Mouse (Mus musculus): ENCODE data around the gene Atp6v1fnb. TPM values are rescaled to one million over a fixed set of nuclear protein-coding genes. Genes with fewer than 3 reads are reported as not detected.
A peak's percentile ranks its signal among the peaks of the same experiment; 100 is the strongest.

The Atp6v1fnb gene
- polyA plus RNA-seq, 1 experiment from 2014 or later: 0.20 TPM

GRCm38 (mm10) chr6:29482691-29483090 is 11.5 kb downstream of the Atp6v1fnb start:
- Histone ChIP-seq H3K4me1 (ENCODE audit: control insufficient read depth, insufficient read depth, low read length) (peaks cover 3% of the 10 kb centered on the region; the same call in 1 of the 2 replicates), H3K27me3 (ENCODE audit: control insufficient read depth, insufficient read depth, low read length) (peaks cover 6% of the 10 kb centered on the region; the same call in 1 of the 2 replicates), H3K9me3 (ENCODE audit: control insufficient read depth, low read length) (no peaks in the 10 kb centered on the region), H3K9ac (ENCODE audit: low read length) (no peak overlapping the region), H3K36me3 (ENCODE audit: control insufficient read depth, insufficient read depth, low read length) (no peaks in the 10 kb centered on the region), H3K27ac (ENCODE audit: low read depth, low read length) (no peak overlapping the region), H3K4me3 (ENCODE audit: low read depth, low read length) (no peak overlapping the region), H3K4me2 (no peak overlapping the region)
- ATAC-seq (ENCODE audit: low FRiP score): no peak
- 95% methylated on average over 13 of the region's 13 CpGs for WGBS
- DNase-seq (ENCODE audit: low spot score, missing footprints): peak; percentile 19

DNA sequence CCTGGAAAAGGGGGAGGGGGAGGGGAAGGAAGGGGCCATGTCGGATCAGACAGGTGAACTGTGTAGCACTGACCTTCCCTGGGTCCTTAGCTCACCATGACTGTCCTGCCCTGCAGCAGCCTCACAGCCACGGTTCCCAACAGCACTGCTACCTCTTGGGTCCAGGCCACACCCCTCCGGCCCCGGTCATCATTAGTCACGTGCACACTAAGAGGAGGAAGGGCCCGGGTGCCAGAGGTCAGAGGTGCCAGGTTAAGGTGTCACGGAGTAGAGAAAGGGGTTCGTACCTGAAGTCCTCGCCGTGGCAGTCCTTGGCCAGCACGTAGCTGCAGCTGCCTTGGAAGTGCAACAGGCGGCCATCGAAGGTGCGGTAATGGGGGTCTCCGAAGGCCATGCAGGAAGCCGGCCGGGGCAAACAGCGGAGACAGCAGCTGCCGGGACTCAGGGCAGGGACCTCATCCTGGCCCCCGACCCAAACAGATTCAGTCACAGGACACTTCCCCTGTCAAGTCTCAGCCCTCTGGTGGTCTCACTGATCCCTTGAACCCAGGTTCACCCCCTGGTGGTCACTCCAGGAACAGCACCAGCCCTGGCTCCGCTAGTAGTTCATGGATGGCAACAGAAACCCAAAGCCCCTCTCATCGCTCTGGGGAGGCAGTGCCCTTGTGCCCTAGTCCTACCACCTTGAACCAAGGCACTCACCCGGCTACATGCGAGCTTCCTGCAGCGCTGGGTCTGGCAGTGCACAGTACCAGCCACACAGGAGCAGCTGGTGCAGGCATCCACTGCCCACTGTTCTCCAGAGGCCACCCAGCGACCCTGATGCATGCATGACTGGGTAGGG is 13.7 kb downstream of the Atp6v1fnb start:
- Histone ChIP-seq H3K4me1 (ENCODE audit: control insufficient read depth, insufficient read depth, low read length) (peaks cover 3% of the 10 kb centered on the region; the same call in 1 of the 2 replicates), H3K36me3 (ENCODE audit: control insufficient read depth, insufficient read depth, low read length) (no peaks in the 10 kb centered on the region), H3K9ac (ENCODE audit: low read length) (peak overlapping the region; percentile 36; the same call in 1 of the 2 replicates), H3K27ac (ENCODE audit: low read depth, low read length) (no peak overlapping the region), H3K27me3 (ENCODE audit: control insufficient read depth, insufficient read depth, low read length) (peaks cover 6% of the 10 kb centered on the region; the same call in 1 of the 2 replicates), H3K4me3 (ENCODE audit: low read depth, low read length) (peak overlapping the region; percentile 26; the same call in 1 of the 2 replicates), H3K9me3 (ENCODE audit: control insufficient read depth, low read length) (no peaks in the 10 kb centered on the region), H3K4me2 (peak overlapping the region; percentile 64)
- peak; percentile 99 for DNase-seq (ENCODE audit: low spot score, missing footprints)
- WGBS: 7% methylated on average over 26 of the region's 26 CpGs
- ATAC-seq (ENCODE audit: low FRiP score): peak; percentile 76

DNA sequence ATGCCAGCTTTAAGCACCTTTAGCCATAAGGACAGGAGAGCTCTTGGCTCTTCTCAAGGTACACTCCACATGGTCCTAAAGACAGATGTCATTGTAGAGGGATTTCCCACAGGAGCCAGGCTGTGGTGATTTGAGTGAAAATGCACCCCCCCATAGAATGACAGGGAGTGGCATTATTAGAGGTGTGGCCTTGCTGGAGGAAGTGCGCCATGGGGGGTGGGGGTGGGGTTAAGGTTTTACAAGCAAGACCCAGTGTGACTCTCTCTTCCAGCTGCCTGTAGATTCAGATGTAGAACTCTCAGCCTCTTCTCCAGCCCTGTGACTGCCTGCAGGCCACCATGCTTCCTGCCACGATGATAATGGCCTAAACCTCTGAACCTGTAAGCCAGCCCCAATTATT is 14.7 kb downstream of the Atp6v1fnb start:
- H3K36me3 ChIP-seq (ENCODE audit: control insufficient read depth, insufficient read depth, low read length): no peaks in the 10 kb centered on the region
- H3K9me3 ChIP-seq (ENCODE audit: control insufficient read depth, low read length): no peaks in the 10 kb centered on the region
- no peak overlapping the region for H3K4me2 ChIP-seq
- DNase-seq (ENCODE audit: low spot score, missing footprints) (no peak), ATAC-seq (ENCODE audit: low FRiP score) (no peak)
- H3K9ac ChIP-seq (ENCODE audit: low read length): no peak overlapping the region
- WGBS: 52% methylated on average over 2 of the region's 2 CpGs
- peaks cover 6% of the 10 kb centered on the region; the same call in 1 of the 2 replicates for H3K27me3 ChIP-seq (ENCODE audit: control insufficient read depth, insufficient read depth, low read length)
- H3K27ac ChIP-seq (ENCODE audit: low read depth, low read length): no peak overlapping the region
- no peak overlapping the region for H3K4me3 ChIP-seq (ENCODE audit: low read depth, low read length)
- peaks cover 3% of the 10 kb centered on the region; the same call in 1 of the 2 replicates for H3K4me1 ChIP-seq (ENCODE audit: control insufficient read depth, insufficient read depth, low read length)

- ATAC-seq (ENCODE audit: low FRiP score): no peak
- 88% methylated on average over 4 of the region's 4 CpGs for WGBS
- Histone ChIP-seq H3K4me1 (ENCODE audit: control insufficient read depth, insufficient read depth, low read length) (peaks cover 4% of the 10 kb centered on the region; the same call in 1 of the 2 replicates), H3K9ac (ENCODE audit: low read length) (no peak overlapping the region), H3K36me3 (ENCODE audit: control insufficient read depth, insufficient read depth, low read length) (no peaks in the 10 kb centered on the region), H3K4me2 (no peak overlapping the region), H3K27me3 (ENCODE audit: control insufficient read depth, insufficient read depth, low read length) (peaks cover 22% of the 10 kb centered on the region), H3K4me3 (ENCODE audit: low read depth, low read length) (no peak overlapping the region), H3K9me3 (ENCODE audit: control insufficient read depth, low read length) (no peaks in the 10 kb centered on the region), H3K27ac (ENCODE audit: low read depth, low read length) (no peak overlapping the region)
- DNase-seq (ENCODE audit: low spot score, missing footprints): peak; percentile 57
Measured at GRCm38 (mm10) chr6:29494101-29494500, 22.9 kb downstream of the Atp6v1fnb start.

- Histone ChIP-seq H3K9ac (ENCODE audit: low read length) (no peak overlapping the region), H3K4me3 (ENCODE audit: low read depth, low read length) (no peak overlapping the region), H3K4me1 (ENCODE audit: control insufficient read depth, insufficient read depth, low read length) (peaks cover 4% of the 10 kb centered on the region; the same call in 1 of the 2 replicates), H3K36me3 (ENCODE audit: control insufficient read depth, insufficient read depth, low read length) (no peaks in the 10 kb centered on the region), H3K9me3 (ENCODE audit: control insufficient read depth, low read length) (no peaks in the 10 kb centered on the region), H3K27ac (ENCODE audit: low read depth, low read length) (no peak overlapping the region), H3K4me2 (no peak overlapping the region; the same call in 1 of the 2 replicates), H3K27me3 (ENCODE audit: control insufficient read depth, insufficient read depth, low read length) (peaks cover 22% of the 10 kb centered on the region)
- DNase-seq (ENCODE audit: low spot score, missing footprints) (no peak), ATAC-seq (ENCODE audit: low FRiP score) (no peak)
- WGBS: 22% methylated on average over 25 of the region's 25 CpGs
Measured at GRCm38 (mm10) chr6:29496270-29496669, 25.0 kb downstream of the Atp6v1fnb start.

- Histone ChIP-seq H3K27ac (ENCODE audit: low read depth, low read length) (no peak overlapping the region), H3K4me1 (ENCODE audit: control insufficient read depth, insufficient read depth, low read length) (peaks cover 4% of the 10 kb centered on the region; the same call in 1 of the 2 replicates), H3K4me2 (no peak overlapping the region), H3K27me3 (ENCODE audit: control insufficient read depth, insufficient read depth, low read length) (peaks cover 22% of the 10 kb centered on the region), H3K36me3 (ENCODE audit: control insufficient read depth, insufficient read depth, low read length) (no peaks in the 10 kb centered on the region), H3K4me3 (ENCODE audit: low read depth, low read length) (no peak overlapping the region), H3K9me3 (ENCODE audit: control insufficient read depth, low read length) (no peaks in the 10 kb centered on the region), H3K9ac (ENCODE audit: low read length) (no peak overlapping the region)
- 45% methylated on average over 2 of the region's 2 CpGs for WGBS
- DNase-seq (ENCODE audit: low spot score, missing footprints): no peak
- ATAC-seq (ENCODE audit: low FRiP score): no peak
Measured at GRCm38 (mm10) chr6:29497791-29498190, 26.6 kb downstream of the Atp6v1fnb start.

DNA sequence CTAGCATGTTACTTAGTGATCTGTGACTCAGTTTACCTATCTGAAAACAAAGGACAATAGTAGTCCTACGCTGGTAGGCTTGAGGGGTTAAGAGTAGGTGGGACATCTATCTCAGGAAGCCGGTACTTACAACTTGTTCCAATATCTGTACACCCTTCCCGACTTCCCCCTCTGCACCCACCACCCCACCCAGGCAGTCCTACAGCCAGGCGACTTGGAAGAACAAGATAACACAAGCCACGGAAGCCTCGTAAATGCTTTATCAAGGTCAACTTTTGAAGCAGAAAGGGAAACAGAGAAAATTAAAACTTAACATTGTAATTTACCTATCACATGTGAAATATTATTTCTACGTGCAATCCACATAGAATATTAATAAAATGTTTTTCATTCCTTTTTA is 28.9 kb downstream of the Atp6v1fnb start:
- Histone ChIP-seq H3K27me3 (ENCODE audit: control insufficient read depth, insufficient read depth, low read length) (peaks cover 22% of the 10 kb centered on the region), H3K4me1 (ENCODE audit: control insufficient read depth, insufficient read depth, low read length) (peaks cover 4% of the 10 kb centered on the region; the same call in 1 of the 2 replicates), H3K4me3 (ENCODE audit: low read depth, low read length) (no peak overlapping the region), H3K9ac (ENCODE audit: low read length) (no peak overlapping the region), H3K27ac (ENCODE audit: low read depth, low read length) (no peak overlapping the region), H3K36me3 (ENCODE audit: control insufficient read depth, insufficient read depth, low read length) (no peaks in the 10 kb centered on the region), H3K4me2 (no peak overlapping the region), H3K9me3 (ENCODE audit: control insufficient read depth, low read length) (no peaks in the 10 kb centered on the region)
- DNase-seq (ENCODE audit: low spot score, missing footprints): no peak
- no peak for ATAC-seq (ENCODE audit: low FRiP score)
- WGBS: 94% methylated on average over 7 of the region's 7 CpGs

DNA sequence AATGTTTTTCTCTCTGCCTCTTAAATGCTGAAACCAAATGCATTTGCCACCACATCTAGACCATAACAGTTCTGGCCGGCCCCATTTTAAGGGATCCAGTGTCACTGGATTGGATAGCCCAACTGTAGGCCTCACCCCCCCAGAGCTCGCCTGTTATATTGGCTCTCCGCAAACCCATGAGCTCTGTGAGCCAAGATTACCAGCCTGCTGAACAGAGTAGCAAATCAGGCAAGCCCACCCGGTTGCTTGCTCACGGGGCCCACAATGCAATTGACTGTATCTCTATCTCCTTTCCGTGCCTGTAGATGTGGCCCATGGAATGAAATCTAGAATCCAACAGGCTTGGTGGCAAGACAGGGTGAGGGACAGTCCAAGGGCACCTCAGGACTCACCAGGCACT is 29.6 kb downstream of the Atp6v1fnb start:
- Histone ChIP-seq H3K36me3 (ENCODE audit: control insufficient read depth, insufficient read depth, low read length) (no peaks in the 10 kb centered on the region), H3K27me3 (ENCODE audit: control insufficient read depth, insufficient read depth, low read length) (peaks cover 22% of the 10 kb centered on the region), H3K4me2 (no peak overlapping the region), H3K4me1 (ENCODE audit: control insufficient read depth, insufficient read depth, low read length) (peaks cover 4% of the 10 kb centered on the region; the same call in 1 of the 2 replicates), H3K9me3 (ENCODE audit: control insufficient read depth, low read length) (no peaks in the 10 kb centered on the region), H3K9ac (ENCODE audit: low read length) (no peak overlapping the region), H3K4me3 (ENCODE audit: low read depth, low read length) (no peak overlapping the region), H3K27ac (ENCODE audit: low read depth, low read length) (no peak overlapping the region)
- ATAC-seq (ENCODE audit: low FRiP score): no peak
- no peak for DNase-seq (ENCODE audit: low spot score, missing footprints)
- WGBS: 87% methylated on average over 6 of the region's 6 CpGs

GRCm38 (mm10) chr6:29501599-29501998 is 30.4 kb downstream of the Atp6v1fnb start:
- whole genome bisulfite sequencing: 84% methylated on average over 1 of the region's 1 CpGs
- Histone ChIP-seq H3K36me3 (ENCODE audit: control insufficient read depth, insufficient read depth, low read length) (no peaks in the 10 kb centered on the region), H3K4me3 (ENCODE audit: low read depth, low read length) (no peak overlapping the region), H3K9me3 (ENCODE audit: control insufficient read depth, low read length) (no peaks in the 10 kb centered on the region), H3K27ac (ENCODE audit: low read depth, low read length) (no peak overlapping the region), H3K27me3 (ENCODE audit: control insufficient read depth, insufficient read depth, low read length) (peaks cover 19% of the 10 kb centered on the region), H3K4me2 (no peak overlapping the region), H3K4me1 (ENCODE audit: control insufficient read depth, insufficient read depth, low read length) (no peaks in the 10 kb centered on the region), H3K9ac (ENCODE audit: low read length) (no peak overlapping the region)
- no peak for ATAC-seq (ENCODE audit: low FRiP score)
- DNase-seq (ENCODE audit: low spot score, missing footprints): no peak

All from midbrain, embryonic 11.5 days (tissue).